Mouse (Mus musculus): Measurements from ENCODE around the gene Atp8b2.

DNA sequence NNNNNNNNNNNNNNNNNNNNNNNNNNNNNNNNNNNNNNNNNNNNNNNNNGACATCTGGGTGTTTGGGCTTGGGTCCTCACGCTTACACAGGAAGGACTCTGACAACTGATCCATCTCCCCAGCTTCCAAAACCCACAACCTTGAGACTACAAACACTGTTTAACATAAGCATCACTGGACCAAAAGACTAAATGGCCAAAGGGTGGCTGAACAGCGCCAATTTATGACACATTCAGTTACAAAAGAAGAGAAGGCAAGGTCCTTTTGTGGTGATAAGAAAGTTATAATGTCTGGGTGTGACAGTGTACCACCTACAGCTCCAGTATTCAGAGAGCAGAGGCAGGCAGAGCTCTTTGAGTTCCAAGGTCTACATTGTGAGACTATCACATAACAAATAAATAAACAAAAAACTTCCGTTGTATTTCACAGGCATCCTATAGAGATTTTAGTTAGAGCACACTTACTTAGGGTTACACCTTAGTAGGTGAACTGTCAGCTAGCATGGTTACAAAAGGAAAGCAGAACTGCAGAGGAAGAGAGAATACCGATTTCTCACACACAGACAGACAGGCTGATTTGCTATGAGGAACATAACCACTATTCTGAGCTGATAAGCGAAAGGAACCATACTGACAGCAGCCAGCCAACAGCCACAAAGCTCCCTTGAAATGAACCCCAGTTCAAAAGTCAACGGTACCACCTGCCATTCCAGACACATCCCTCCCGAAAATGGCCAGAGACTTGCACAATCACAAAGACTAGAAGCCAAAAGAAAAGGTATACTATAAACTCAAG is 6.9 kb downstream of the Atp8b2 start:
- TF ChIP-seq CTCF (IDR thresholded peaks at IDR 0.05; ENCODE audit: low read depth), result no peak
- TF ChIP-seq EP300 (IDR thresholded peaks at IDR 0.05; ENCODE audit: low read depth), result no peak
